Mouse (Mus musculus): ENCODE results near the gene Hnrnpf. TPM values are rescaled to one million over a fixed set of nuclear protein-coding genes. Genes with fewer than 3 reads are reported as not detected.
A peak's percentile ranks its signal among the peaks of the same experiment; 100 is the strongest.

Gene Hnrnpf
- polyA plus RNA-seq, 1 experiment from 2014 or later, result 782 TPM

DNA sequence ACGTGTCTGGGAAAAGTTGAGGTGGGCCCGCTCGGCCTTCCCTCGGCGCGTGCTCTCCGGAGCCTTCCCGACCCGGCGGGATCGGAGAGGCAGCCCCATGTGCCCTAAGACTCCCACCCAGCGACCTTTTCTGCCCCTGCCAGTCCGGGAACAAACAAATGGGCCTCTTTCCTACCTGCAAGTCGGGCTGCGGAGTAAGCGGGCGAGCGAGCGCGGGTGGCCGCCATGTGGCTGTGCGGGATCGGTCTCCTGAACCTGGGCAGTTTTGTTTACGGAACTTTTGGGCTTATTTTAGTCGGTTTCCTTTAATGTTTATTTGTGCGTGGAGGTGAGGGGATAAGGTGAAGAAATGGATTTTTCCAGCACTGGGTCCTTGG is 7.8 kb downstream of the Hnrnpf start:
- peak overlapping the region; percentile 87 for H3K4me2 ChIP-seq (ENCODE audit: low read depth, low read length, severe bottlenecking)
- H3K27me3 ChIP-seq (ENCODE audit: control insufficient read depth, insufficient read depth, low read length), result no peaks in the 10 kb centered on the region
- DNase-seq (ENCODE audit: low spot score) (no peak), ATAC-seq (replicated peaks; ENCODE audit: low FRiP score) (no peak; the same call in 1 of the 2 replicates)
- no peaks in the 10 kb centered on the region for H3K36me3 ChIP-seq (ENCODE audit: control insufficient read depth, insufficient read depth, low read length)
- no peaks in the 10 kb centered on the region for H3K9me3 ChIP-seq (ENCODE audit: control insufficient read depth, low read length)
- peak overlapping the region; percentile 83 for H3K27ac ChIP-seq (ENCODE audit: low read depth, low read length)
- 0 out of 2 replicates have a peak, but pooled peaks cover 1% of the 10 kb centered on the region for H3K4me1 ChIP-seq (replicated peaks; ENCODE audit: control insufficient read depth, insufficient read depth, low read length)
- H3K4me3 ChIP-seq (ENCODE audit: low read depth, low read length), result peak overlapping the region; percentile 99
- H3K9ac ChIP-seq (ENCODE audit: low read length), result peak overlapping the region; percentile 96
- WGBS, result 0% methylated on average over 26 of the region's 26 CpGs

DNA sequence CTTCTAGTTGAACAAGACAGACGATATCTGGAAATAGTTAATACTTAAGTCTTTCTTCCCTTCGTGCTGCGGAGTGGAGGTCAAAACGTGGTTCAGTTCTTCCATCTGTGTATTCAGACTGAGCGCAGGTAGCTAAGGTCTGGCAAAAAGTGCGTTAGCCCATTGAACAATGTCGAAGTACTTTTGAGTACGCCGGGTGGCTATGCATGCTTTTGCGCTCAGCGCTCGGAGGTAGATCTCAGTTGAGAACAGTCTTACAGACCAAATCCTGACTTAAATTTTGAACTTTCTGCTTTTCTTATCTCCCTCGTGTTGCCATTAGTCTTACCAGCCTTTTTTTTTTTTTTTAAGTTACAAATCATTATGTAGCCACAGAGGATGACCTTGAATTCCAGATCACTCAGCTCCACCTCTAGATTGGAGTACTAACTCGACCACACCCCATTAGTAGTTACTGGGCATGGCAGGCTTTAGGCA is 8.3 kb downstream of the Hnrnpf start:
- Histone ChIP-seq H3K36me3 (ENCODE audit: control insufficient read depth, insufficient read depth, low read length) (no peaks in the 10 kb centered on the region), H3K4me1 (replicated peaks; ENCODE audit: control insufficient read depth, insufficient read depth, low read length) (0 out of 2 replicates have a peak, but pooled peaks cover 1% of the 10 kb centered on the region), H3K9me3 (ENCODE audit: control insufficient read depth, low read length) (no peaks in the 10 kb centered on the region), H3K27ac (ENCODE audit: low read depth, low read length) (no peak overlapping the region), H3K27me3 (ENCODE audit: control insufficient read depth, insufficient read depth, low read length) (no peaks in the 10 kb centered on the region), H3K4me3 (ENCODE audit: low read depth, low read length) (peak overlapping the region; percentile 99), H3K9ac (ENCODE audit: low read length) (peak overlapping the region; percentile 96), H3K4me2 (ENCODE audit: low read depth, low read length, severe bottlenecking) (peak overlapping the region; percentile 87)
- DNase-seq (ENCODE audit: low spot score) (no peak), ATAC-seq (replicated peaks; ENCODE audit: low FRiP score) (no peak)
- WGBS, result 2% methylated on average over 14 of the region's 14 CpGs

DNA sequence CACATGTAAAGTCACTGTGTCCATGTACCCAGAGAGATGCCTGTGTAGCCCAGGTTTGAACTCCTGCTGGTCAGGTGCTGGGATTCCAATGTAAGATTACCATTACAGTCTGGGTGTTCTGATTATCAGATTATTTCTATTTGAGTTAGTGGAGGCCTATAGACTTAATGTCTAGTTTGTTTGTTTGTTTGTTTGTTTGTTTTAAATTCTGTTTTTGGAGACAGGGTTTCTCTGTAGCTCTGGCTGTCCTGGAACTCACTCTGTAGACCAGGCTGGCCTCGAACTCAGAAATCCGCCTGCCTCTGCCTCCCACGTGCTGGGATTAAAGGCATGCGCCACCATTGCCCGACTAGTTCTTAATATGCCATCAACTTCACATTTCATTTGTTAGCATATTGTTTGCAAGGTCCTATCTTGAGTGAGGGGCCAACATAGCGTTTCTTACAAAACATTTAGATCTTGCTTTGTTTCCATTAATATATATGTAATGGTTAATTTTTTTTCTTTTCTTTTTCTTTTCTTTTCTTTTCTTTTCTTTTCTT is 10.1 kb downstream of the Hnrnpf start:
- no peak overlapping the region for H3K4me3 ChIP-seq (ENCODE audit: low read depth, low read length)
- 85% methylated on average over 6 of the region's 6 CpGs for WGBS
- no peak overlapping the region for H3K9ac ChIP-seq (ENCODE audit: low read length)
- H3K9me3 ChIP-seq (ENCODE audit: control insufficient read depth, low read length), result no peaks in the 10 kb centered on the region
- no peak overlapping the region for H3K4me2 ChIP-seq (ENCODE audit: low read depth, low read length, severe bottlenecking)
- no peaks in the 10 kb centered on the region for H3K27me3 ChIP-seq (ENCODE audit: control insufficient read depth, insufficient read depth, low read length)
- ATAC-seq (replicated peaks; ENCODE audit: low FRiP score) (no peak), DNase-seq (ENCODE audit: low spot score) (no peak)
- 0 out of 2 replicates have a peak, but pooled peaks cover 1% of the 10 kb centered on the region for H3K4me1 ChIP-seq (replicated peaks; ENCODE audit: control insufficient read depth, insufficient read depth, low read length)
- no peaks in the 10 kb centered on the region for H3K36me3 ChIP-seq (ENCODE audit: control insufficient read depth, insufficient read depth, low read length)
- H3K27ac ChIP-seq (ENCODE audit: low read depth, low read length), result no peak overlapping the region

DNA sequence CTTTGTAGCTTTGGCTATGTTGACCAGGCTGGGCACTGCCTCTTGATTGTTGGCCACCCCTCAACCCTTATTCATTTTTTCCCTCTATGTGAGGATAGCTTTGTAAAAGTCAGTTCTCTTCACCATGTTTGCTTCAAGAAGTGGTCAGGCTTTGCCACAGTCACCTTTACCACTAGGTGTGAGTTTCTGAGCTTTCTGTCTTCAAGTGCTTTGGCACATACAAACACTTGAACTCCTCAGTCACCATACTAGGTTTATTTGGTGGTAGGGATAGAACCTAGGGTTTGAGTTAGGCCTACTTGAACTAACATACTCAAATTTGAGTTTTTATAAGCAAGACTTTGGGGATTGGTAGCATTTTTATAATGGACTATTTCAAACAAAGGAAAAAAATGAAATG is 14.4 kb downstream of the Hnrnpf start:
- Histone ChIP-seq H3K4me3 (ENCODE audit: low read depth, low read length) (no peak overlapping the region), H3K4me2 (ENCODE audit: low read depth, low read length, severe bottlenecking) (no peak overlapping the region), H3K9me3 (ENCODE audit: control insufficient read depth, low read length) (no peaks in the 10 kb centered on the region), H3K36me3 (ENCODE audit: control insufficient read depth, insufficient read depth, low read length) (no peaks in the 10 kb centered on the region), H3K4me1 (replicated peaks; ENCODE audit: control insufficient read depth, insufficient read depth, low read length) (peaks cover 5% of the 10 kb centered on the region; the same call in 1 of the 2 replicates), H3K9ac (ENCODE audit: low read length) (no peak overlapping the region), H3K27me3 (ENCODE audit: control insufficient read depth, insufficient read depth, low read length) (no peaks in the 10 kb centered on the region), H3K27ac (ENCODE audit: low read depth, low read length) (no peak overlapping the region)
- ATAC-seq (replicated peaks; ENCODE audit: low FRiP score) (no peak), DNase-seq (ENCODE audit: low spot score) (no peak)

DNA sequence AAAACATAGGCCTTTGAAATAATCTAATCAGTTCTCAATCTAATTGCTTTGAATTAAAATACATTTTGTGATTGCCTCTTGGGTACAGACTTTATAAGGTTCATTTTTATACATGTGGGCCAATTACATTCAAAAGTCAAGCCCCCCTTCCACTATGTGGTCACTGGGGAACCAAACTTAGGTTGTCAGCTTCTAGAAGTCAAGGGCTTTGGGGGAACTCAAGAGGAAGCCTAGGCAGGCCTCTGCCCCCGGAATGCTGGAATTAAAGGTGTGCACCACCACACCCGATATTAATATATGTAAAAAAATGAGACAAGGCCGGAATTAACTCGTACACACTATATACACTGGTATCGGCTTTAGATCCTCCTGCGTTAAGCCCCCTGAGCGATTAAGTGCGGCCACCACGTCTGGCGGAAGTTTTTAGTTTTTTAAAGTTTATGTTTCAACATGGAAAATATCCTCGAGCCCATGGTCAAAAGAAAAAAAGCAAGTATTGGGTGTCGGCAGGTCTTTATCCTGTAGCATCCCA is 16.1 kb downstream of the Hnrnpf start:
- DNase-seq (ENCODE audit: low spot score), result no peak
- peak overlapping the region; percentile 84; the same call in 1 of the 2 replicates for H3K27ac ChIP-seq (ENCODE audit: low read depth, low read length)
- 3% methylated on average over 12 of the region's 12 CpGs for WGBS
- peak overlapping the region; percentile 74 for H3K4me2 ChIP-seq (ENCODE audit: low read depth, low read length, severe bottlenecking)
- H3K9me3 ChIP-seq (ENCODE audit: control insufficient read depth, low read length), result no peaks in the 10 kb centered on the region
- H3K4me3 ChIP-seq (ENCODE audit: low read depth, low read length), result peak overlapping the region; percentile 55
- no peaks in the 10 kb centered on the region for H3K27me3 ChIP-seq (ENCODE audit: control insufficient read depth, insufficient read depth, low read length)
- no peak for ATAC-seq (replicated peaks; ENCODE audit: low FRiP score)
- H3K4me1 ChIP-seq (replicated peaks; ENCODE audit: control insufficient read depth, insufficient read depth, low read length), result peaks cover 5% of the 10 kb centered on the region; the same call in 1 of the 2 replicates
- no peaks in the 10 kb centered on the region for H3K36me3 ChIP-seq (ENCODE audit: control insufficient read depth, insufficient read depth, low read length)
- H3K9ac ChIP-seq (ENCODE audit: low read length), result peak overlapping the region; percentile 73

DNA sequence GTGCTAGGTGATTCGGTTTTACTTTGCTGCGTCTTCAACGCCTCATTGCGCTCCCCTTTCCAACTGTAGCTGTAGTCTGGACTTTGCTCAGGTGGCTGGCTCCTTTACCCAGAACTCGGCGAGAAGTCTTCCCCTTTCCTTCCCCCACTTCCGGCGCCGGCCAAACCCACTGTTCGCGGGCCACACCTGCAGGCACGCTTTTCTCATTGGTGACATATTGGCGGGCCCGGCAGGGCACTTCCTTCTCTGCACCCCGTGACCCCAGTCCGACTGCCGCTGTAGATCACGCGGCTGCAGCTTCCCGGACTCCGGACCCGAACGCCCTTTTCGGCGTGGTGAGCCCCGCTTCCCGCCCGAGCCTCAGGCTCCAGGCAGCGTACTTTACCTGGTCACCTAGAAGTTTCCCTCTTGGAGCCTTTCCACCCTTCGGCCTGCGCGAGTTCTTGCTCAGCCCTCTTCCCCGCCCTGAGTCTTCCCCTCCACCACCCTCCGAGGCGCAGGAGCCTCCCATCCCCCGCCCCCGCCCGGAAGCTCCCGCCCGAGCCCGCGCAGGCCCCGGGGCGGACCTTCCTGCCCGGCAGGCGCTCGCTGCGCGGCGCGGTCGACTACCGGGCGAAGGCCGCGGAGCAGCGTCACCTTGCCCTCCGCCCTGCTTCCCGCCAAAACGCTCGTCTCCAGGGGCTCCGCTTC is 16.8 kb downstream of the Hnrnpf start:
- DNase-seq (ENCODE audit: low spot score) (peak; percentile 91), ATAC-seq (replicated peaks; ENCODE audit: low FRiP score) (peak; percentile 93)
- H3K9ac ChIP-seq (ENCODE audit: low read length), result peak overlapping the region; percentile 73
- H3K27me3 ChIP-seq (ENCODE audit: control insufficient read depth, insufficient read depth, low read length), result no peaks in the 10 kb centered on the region
- under 1% methylated on average over 62 of the region's 62 CpGs for WGBS
- H3K4me1 ChIP-seq (replicated peaks; ENCODE audit: control insufficient read depth, insufficient read depth, low read length), result peaks cover 5% of the 10 kb centered on the region; the same call in 1 of the 2 replicates
- H3K36me3 ChIP-seq (ENCODE audit: control insufficient read depth, insufficient read depth, low read length), result no peaks in the 10 kb centered on the region
- peak overlapping the region; percentile 84 for H3K27ac ChIP-seq (ENCODE audit: low read depth, low read length)
- H3K9me3 ChIP-seq (ENCODE audit: control insufficient read depth, low read length), result no peaks in the 10 kb centered on the region
- H3K4me2 ChIP-seq (ENCODE audit: low read depth, low read length, severe bottlenecking), result peak overlapping the region; percentile 74
- H3K4me3 ChIP-seq (ENCODE audit: low read depth, low read length), result peak overlapping the region; percentile 55

DNA sequence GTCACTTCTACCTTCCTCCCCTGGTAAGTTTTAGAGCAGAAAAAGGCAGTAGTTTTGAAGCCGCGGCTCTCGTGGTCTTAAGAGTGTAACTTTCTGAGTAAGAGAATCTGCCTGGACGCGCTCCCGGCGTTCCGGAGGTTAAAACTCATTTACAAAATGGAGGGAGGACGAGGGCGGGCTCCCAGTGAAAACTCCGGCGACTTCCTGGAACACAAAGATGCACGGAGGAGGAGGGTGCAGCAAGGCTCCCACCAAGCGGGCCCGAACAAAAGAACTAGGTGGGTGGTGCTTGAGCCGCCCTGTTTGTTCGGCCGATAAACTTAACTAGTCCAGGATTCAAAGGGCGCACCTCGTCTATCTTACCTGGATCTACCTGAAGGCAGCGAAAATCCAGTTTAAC is 17.5 kb downstream of the Hnrnpf start:
- 1% methylated on average over 21 of the region's 21 CpGs for WGBS
- peak overlapping the region; percentile 84 for H3K27ac ChIP-seq (ENCODE audit: low read depth, low read length)
- peak; percentile 67 for ATAC-seq (replicated peaks; ENCODE audit: low FRiP score)
- H3K9ac ChIP-seq (ENCODE audit: low read length), result peak overlapping the region; percentile 73
- peak; percentile 85 for DNase-seq (ENCODE audit: low spot score)
- H3K9me3 ChIP-seq (ENCODE audit: control insufficient read depth, low read length), result no peaks in the 10 kb centered on the region
- peaks cover 5% of the 10 kb centered on the region; the same call in 1 of the 2 replicates for H3K4me1 ChIP-seq (replicated peaks; ENCODE audit: control insufficient read depth, insufficient read depth, low read length)
- peak overlapping the region; percentile 55 for H3K4me3 ChIP-seq (ENCODE audit: low read depth, low read length)
- no peaks in the 10 kb centered on the region for H3K36me3 ChIP-seq (ENCODE audit: control insufficient read depth, insufficient read depth, low read length)
- no peaks in the 10 kb centered on the region for H3K27me3 ChIP-seq (ENCODE audit: control insufficient read depth, insufficient read depth, low read length)
- H3K4me2 ChIP-seq (ENCODE audit: low read depth, low read length, severe bottlenecking), result peak overlapping the region; percentile 74

DNA sequence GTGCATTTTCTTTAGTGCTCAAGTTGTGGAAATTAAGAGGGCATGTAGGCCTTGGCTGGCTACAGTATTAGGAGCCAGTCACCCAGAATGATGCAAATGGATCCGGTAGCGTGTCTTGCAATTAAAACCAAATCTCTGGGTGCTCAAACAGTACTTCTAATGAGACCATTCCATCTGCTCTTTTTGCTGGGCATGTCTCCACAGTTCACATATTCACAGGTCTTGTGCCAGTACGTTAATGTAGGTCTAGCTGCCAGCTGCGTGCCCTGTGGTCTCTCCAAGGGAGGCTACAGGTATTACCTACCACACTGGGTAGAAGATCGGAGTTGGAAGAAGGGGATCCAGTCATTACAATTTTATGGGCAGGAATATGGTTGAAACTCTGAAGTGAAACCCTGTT is 17.9 kb downstream of the Hnrnpf start:
- Histone ChIP-seq H3K9ac (ENCODE audit: low read length) (peak overlapping the region; percentile 73), H3K27me3 (ENCODE audit: control insufficient read depth, insufficient read depth, low read length) (no peaks in the 10 kb centered on the region), H3K4me2 (ENCODE audit: low read depth, low read length, severe bottlenecking) (peak overlapping the region; percentile 74), H3K36me3 (ENCODE audit: control insufficient read depth, insufficient read depth, low read length) (no peaks in the 10 kb centered on the region), H3K27ac (ENCODE audit: low read depth, low read length) (peak overlapping the region; percentile 84), H3K4me3 (ENCODE audit: low read depth, low read length) (peak overlapping the region; percentile 55), H3K9me3 (ENCODE audit: control insufficient read depth, low read length) (no peaks in the 10 kb centered on the region), H3K4me1 (replicated peaks; ENCODE audit: control insufficient read depth, insufficient read depth, low read length) (peaks cover 5% of the 10 kb centered on the region; the same call in 1 of the 2 replicates)
- 31% methylated on average over 5 of the region's 5 CpGs for WGBS
- no peak; the same call in 1 of the 2 replicates for ATAC-seq (replicated peaks; ENCODE audit: low FRiP score)
- no peak for DNase-seq (ENCODE audit: low spot score)
